Comparison of ENCODE assay signal across 9 mouse cellular contexts in the genomic region with DNA sequence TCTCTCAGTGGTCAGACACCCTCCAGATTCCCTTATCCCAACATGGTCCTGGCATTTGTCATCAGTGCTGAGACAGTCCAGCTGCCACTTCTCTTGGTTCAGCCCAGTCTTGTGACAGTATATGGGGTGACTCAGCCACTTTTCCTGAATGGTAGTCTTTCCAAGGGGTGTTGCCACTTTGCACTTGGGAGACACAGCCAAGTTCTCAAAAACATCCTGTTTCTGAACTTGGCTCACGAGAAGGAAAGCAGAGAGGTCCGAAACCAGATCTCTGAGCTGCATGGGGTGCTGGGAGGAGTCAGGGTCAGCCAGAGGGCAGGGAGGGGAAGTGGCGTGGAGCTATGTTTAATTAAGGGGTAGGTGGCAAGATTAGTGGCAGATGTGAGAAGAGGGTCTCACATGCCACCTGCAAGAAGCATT. TPM values are rescaled to one million over a fixed set of nuclear protein-coding genes. Genes with fewer than 3 reads are reported as not detected.
DNase-seq lines count a peak whose midpoint lies in the region; ATAC-seq and TF ChIP-seq lines count a peak whose summit lies in the region.
"Had no signal": no experiment of that assay in that cellular context is flagged by ENCODE, and none has a peak within 500 bp of the region (broad histone marks: within the 10 kb centered on the region; RNA-seq: fewer than 3 reads in every experiment).

No protein-coding gene starts in this region.

- no peak for ATAC-seq in liver, embryonic 12.5 days

- H3K4me3 ChIP-seq in liver, adult 2 months (ENCODE audit: insufficient read depth, low read depth, low read length): 0 out of 2 replicates have a peak overlapping the region, but pooled peaks have one; percentile 2
- no peak overlapping the region for H3K4me3 ChIP-seq in liver, embryonic 12.5 days
- no peak overlapping the region for H3K4me3 ChIP-seq in kidney, adult 2 months (ENCODE audit: insufficient read depth, low read depth, low read length)
- peak overlapping the region; percentile 51 for H3K4me3 ChIP-seq in megakaryocyte, embryonic 14.5 days (replicated peaks)

- no peaks in the 10 kb centered on the region for H3K9me3 ChIP-seq in liver, embryonic 12.5 days (replicated peaks)
- H3K9me3 ChIP-seq in megakaryocyte, embryonic 14.5 days: peaks cover 21% of the 10 kb centered on the region
- H3K9me3 ChIP-seq: G1E had no signal

- peaks cover 58% of the 10 kb centered on the region for H3K4me1 ChIP-seq in liver, adult 2 months (ENCODE audit: control insufficient read depth, insufficient read depth, low read length)
- H3K4me1 ChIP-seq in liver, embryonic 12.5 days: peaks cover 8% of the 10 kb centered on the region
- H3K4me1 ChIP-seq in kidney, adult 2 months (ENCODE audit: control insufficient read depth, insufficient read depth, low read length): peaks cover 5% of the 10 kb centered on the region; the same call in 1 of the 2 replicates
- peaks cover 23% of the 10 kb centered on the region for H3K4me1 ChIP-seq in megakaryocyte, embryonic 14.5 days

- H3K27me3 ChIP-seq in liver, adult 2 months (ENCODE audit: control insufficient read depth, insufficient read depth, low read length): no peaks in the 10 kb centered on the region
- H3K27me3 ChIP-seq in liver, embryonic 12.5 days (replicated peaks): no peaks in the 10 kb centered on the region; the same call in 1 of the 2 replicates
- no peaks in the 10 kb centered on the region for H3K27me3 ChIP-seq in kidney, adult 2 months (replicated peaks; ENCODE audit: control insufficient read depth, insufficient read depth, low read length)
- peaks cover 89% of the 10 kb centered on the region for H3K27me3 ChIP-seq in megakaryocyte, embryonic 14.5 days (replicated peaks)

- H3K9ac ChIP-seq in liver, adult 2 months (ENCODE audit: low read depth, low read length): peak overlapping the region; percentile 51
- H3K9ac ChIP-seq in liver, embryonic 12.5 days: no peak overlapping the region

- peaks cover 17% of the 10 kb centered on the region for H3K79me2 ChIP-seq in liver, adult 2 months (ENCODE audit: control insufficient read depth, insufficient read depth, low read length)

- H3K4me2 ChIP-seq in liver, embryonic 12.5 days: no peak overlapping the region

- no peak for TF ChIP-seq CTCF in liver, adult 2 months (IDR thresholded peaks at IDR 0.05; ENCODE audit: low read depth, low read length)
- TF ChIP-seq CTCF in kidney, adult 2 months (conservative IDR thresholded peaks at IDR 0.05; ENCODE audit: insufficient read depth, insufficient read length, low read depth, low read length): no peak

- H3K27ac ChIP-seq in liver, adult 2 months (replicated peaks; ENCODE audit: insufficient read depth, low read depth, low read length): peak overlapping the region; percentile 96
- no peak overlapping the region for H3K27ac ChIP-seq in liver, embryonic 12.5 days
- H3K27ac ChIP-seq in kidney, adult 2 months (ENCODE audit: insufficient read depth, low read depth, low read length): peak overlapping the region; percentile 51

- no peak for TF ChIP-seq POLR2A in liver, adult 2 months (IDR thresholded peaks at IDR 0.05; ENCODE audit: extremely low read depth, insufficient read depth, low read length)
- no peak for TF ChIP-seq POLR2A in kidney, adult 2 months (IDR thresholded peaks at IDR 0.05; ENCODE audit: low read depth, low read length)

- peaks cover 8% of the 10 kb centered on the region for H3K36me3 ChIP-seq in liver, adult 2 months (ENCODE audit: control insufficient read depth, insufficient read depth, low read length)
- H3K36me3 ChIP-seq in liver, embryonic 12.5 days: no peaks in the 10 kb centered on the region
- no peaks in the 10 kb centered on the region for H3K36me3 ChIP-seq in kidney, adult 2 months (ENCODE audit: control insufficient read depth, insufficient read depth, low read length)
- H3K36me3 ChIP-seq in megakaryocyte, embryonic 14.5 days (replicated peaks; ENCODE audit: low read length): no peaks in the 10 kb centered on the region
- H3K36me3 ChIP-seq: G1E had no signal

- intact Hi-C loops in gastrocnemius, postnatal 14 days (cut with DNase I; ENCODE audit: low total_unique reads): no loop called here

- DNase-seq in liver, adult 2 months (ENCODE audit: extremely low read depth, low read depth, low spot score): peak; percentile 96
- peak; percentile 49 for DNase-seq in gastrocnemius, postnatal 14 days
- DNase-seq in kidney, adult 2 months: peak; percentile 85
- no peak for DNase-seq in retina, postnatal 1 day
- no peak for DNase-seq in cerebellum, postnatal 14 days
- DNase-seq in yolk sac, embryonic 10.5 days (ENCODE audit: low spot score): no peak

- WGBS in liver, adult 2 months: 0% methylated on average over 3 of the region's 3 CpGs
- WGBS in liver, embryonic 12.5 days (ENCODE audit: insufficient replicate concordance): 11% methylated on average over 3 of the region's 3 CpGs
- 9% methylated on average over 3 of the region's 3 CpGs for WGBS in kidney, adult 2 months

RNA-seq across cellular contexts. Expression of a gene that starts 34.0 kb away (rescaled TPM):
- 566 and 594 TPM in 2 replicates for total RNA-seq in liver, adult 2 months (2014; rRNA removed)
- polyA plus RNA-seq in liver, adult 2 months (2012; rRNA removed): 465 and 525 TPM in 2 replicates
- polyA plus RNA-seq in liver, embryonic 12.5 days (2016; fragmentation: Nextera tagmentation; extraction: Ambion mirVana): 51.5 and 58.2 TPM in 2 replicates
- total RNA-seq in gastrocnemius, postnatal 14 days (2021): 10 to 100 TPM in 1 of 2 experiments, 1 to 10 TPM in 1; 9.1 to 13.9 TPM
- 52.0 and 55.3 TPM in 2 replicates for polyA plus RNA-seq in kidney, adult 2 months (2012; rRNA removed)
- polyA plus RNA-seq in megakaryocyte, embryonic 14.5 days (2012; ENCODE audit: insufficient read depth, low replicate concordance): 25.6 and 34.0 TPM in 2 replicates

Comparison
In these comparisons a context has a peak if more than half of its experiments do, and no peak if none do; other contexts are left out.
1. H3K4me3 ChIP-seq: peak in liver, adult 2 months (single experiment) and megakaryocyte, embryonic 14.5 days (single experiment); none in liver, embryonic 12.5 days (single experiment) and kidney, adult 2 months (single experiment).
2. DNase-seq: peak in liver, adult 2 months (single experiment), gastrocnemius, postnatal 14 days (single experiment) and kidney, adult 2 months (single experiment); none in retina, postnatal 1 day (single experiment), cerebellum, postnatal 14 days (0 of 2) and yolk sac, embryonic 10.5 days (single experiment).